Mouse (Mus musculus) bone marrow, adult 2 months (tissue): ENCODE measurements around the gene Htr5a. TPM values are rescaled to one million over a fixed set of nuclear protein-coding genes. Genes with fewer than 3 reads are reported as not detected.

Experiments used
- H3K27ac ChIP-seq: fragments of 200-500 bp; 2 replicates; pipeline ENCODE4 v1.5.1; 2012; ENCODE audit warnings: low read depth, mild to moderate bottlenecking, control low read depth, inconsistent platforms, low read length; ENCODE audit not compliant: control insufficient read depth, poor library complexity, insufficient read depth
- H3K4me1 ChIP-seq: fragments of 200-500 bp; 2 replicates; pipeline ENCODE4 v1.6.1; 2011; ENCODE audit warnings: low read length; ENCODE audit not compliant: control insufficient read depth, insufficient read depth
- H3K4me3 ChIP-seq: fragments of 200-500 bp; replicated peaks from 2 replicates; pipeline ENCODE3; 2011; ENCODE audit warnings: mild to moderate bottlenecking, low read depth, low read length, control low read depth; ENCODE audit not compliant: control insufficient read depth
- CTCF ChIP-seq: fragments of 200-500 bp; IDR thresholded peaks from 2 replicates; pipeline ENCODE4 v1.5.1; 2011; ENCODE audit warnings: low read length, control low read depth; ENCODE audit not compliant: control insufficient read depth, insufficient read depth
- POLR2A ChIP-seq: fragments of 200-500 bp; IDR thresholded peaks from 2 replicates; pipeline ENCODE4 v1.6.1; 2011; ENCODE audit warnings: low read depth, mild to moderate bottlenecking, control low read depth, low read length, borderline replicate concordance; ENCODE audit not compliant: control insufficient read depth
- WGBS: fragments of 180-500 bp; shearing (Covaris S2); methylation state at CpG from one replicate; pipeline ENCODE4 v1.1.7; 2018; 5-methylcytosine and 5-hydroxymethylcytosine counted together
- polyA plus RNA-seq: library from polyadenylated mRNA; stranded (reverse); fragments of >200 nt; gene quantifications from 2 replicates; pipeline ENCODE4 v1.2.4, GENCODE M21; 2011; ENCODE audit warnings: low replicate concordance; ENCODE audit not compliant: missing spikeins, insufficient read depth, insufficient read length

Gene Htr5a
- polyA plus RNA-seq, 1 experiment: not detected

DNA sequence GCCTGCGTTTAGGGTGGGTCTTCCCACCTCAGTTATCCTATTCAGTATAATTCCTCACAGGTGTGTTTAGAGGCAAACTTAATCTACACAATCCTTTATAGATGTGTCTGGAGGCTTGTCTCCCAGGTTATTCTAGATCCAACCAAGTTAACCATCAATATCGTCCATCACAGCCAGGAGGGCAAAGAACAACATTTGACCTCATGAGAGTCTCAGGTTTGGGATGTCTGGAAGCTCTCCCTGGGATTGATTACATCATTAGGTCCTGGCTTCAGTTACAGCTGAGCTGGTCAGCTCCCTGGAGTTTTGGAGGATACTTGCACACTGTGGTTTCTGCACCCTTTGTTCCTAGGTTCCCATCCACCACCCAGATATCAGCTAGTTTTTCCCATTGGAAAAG is 6.9 kb upstream of the Htr5a start:
- 74% methylated on average over 2 of the region's 2 CpGs for WGBS
- no peak overlapping the region for H3K4me3 ChIP-seq
- no peak overlapping the region for H3K27ac ChIP-seq
- no peaks in the 10 kb centered on the region for H3K4me1 ChIP-seq
- no peak for TF ChIP-seq CTCF
- TF ChIP-seq POLR2A: no peak

- Histone ChIP-seq H3K4me1 (no peaks in the 10 kb centered on the region), H3K4me3 (no peak overlapping the region), H3K27ac (no peak overlapping the region)
- 50% methylated on average over 4 of the region's 4 CpGs for WGBS
- no peak for TF ChIP-seq CTCF
- no peak for TF ChIP-seq POLR2A
Observed at GRCm38 (mm10) chr5:27838061-27838460, 3.9 kb upstream of the Htr5a start.

GRCm38 (mm10) chr5:27842671-27843320 is 847 bp downstream of the Htr5a start:
- Histone ChIP-seq H3K4me3 (no peak overlapping the region), H3K4me1 (no peaks in the 10 kb centered on the region), H3K27ac (no peak overlapping the region)
- TF ChIP-seq CTCF (no peak), POLR2A (no peak)
- WGBS: 68% methylated on average over 28 of the region's 28 CpGs

- WGBS: 64% methylated on average over 5 of the region's 5 CpGs
- Histone ChIP-seq H3K4me3 (no peak overlapping the region), H3K27ac (no peak overlapping the region), H3K4me1 (no peaks in the 10 kb centered on the region; the same call in 1 of the 2 replicates)
- TF ChIP-seq POLR2A: no peak
- no peak for TF ChIP-seq CTCF
Observed at GRCm38 (mm10) chr5:27846979-27847378, 5.0 kb downstream of the Htr5a start.

DNA sequence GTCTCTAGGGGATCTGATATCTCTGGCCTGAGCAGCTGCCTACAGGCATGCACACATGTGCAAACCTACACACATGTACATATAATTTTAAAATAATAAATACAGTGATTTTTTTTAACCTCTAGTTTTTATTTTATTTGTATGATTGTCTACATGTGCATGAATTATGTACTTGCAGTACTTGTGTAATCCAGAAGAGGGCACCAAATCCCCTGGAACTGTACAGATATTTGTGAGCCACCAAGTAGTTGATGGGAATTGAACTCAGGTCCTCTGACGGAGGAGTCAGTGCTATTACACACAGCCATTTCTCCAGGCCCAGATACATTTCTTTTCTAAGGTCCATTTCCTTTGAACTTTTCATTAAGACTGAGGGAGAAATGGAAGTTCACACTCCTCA is 12.3 kb downstream of the Htr5a start:
- H3K4me3 ChIP-seq: no peak overlapping the region
- no peaks in the 10 kb centered on the region; the same call in 1 of the 2 replicates for H3K4me1 ChIP-seq
- no peak overlapping the region for H3K27ac ChIP-seq
- TF ChIP-seq POLR2A (no peak), CTCF (no peak)
- WGBS: 62% methylated on average over 1 of the region's 1 CpGs

GRCm38 (mm10) chr5:27855726-27856125 is 13.8 kb downstream of the Htr5a start:
- no peak overlapping the region for H3K27ac ChIP-seq
- WGBS: 64% methylated on average over 2 of the region's 2 CpGs
- H3K4me3 ChIP-seq: no peak overlapping the region
- H3K4me1 ChIP-seq: no peaks in the 10 kb centered on the region
- TF ChIP-seq CTCF: no peak
- TF ChIP-seq POLR2A: no peak

DNA sequence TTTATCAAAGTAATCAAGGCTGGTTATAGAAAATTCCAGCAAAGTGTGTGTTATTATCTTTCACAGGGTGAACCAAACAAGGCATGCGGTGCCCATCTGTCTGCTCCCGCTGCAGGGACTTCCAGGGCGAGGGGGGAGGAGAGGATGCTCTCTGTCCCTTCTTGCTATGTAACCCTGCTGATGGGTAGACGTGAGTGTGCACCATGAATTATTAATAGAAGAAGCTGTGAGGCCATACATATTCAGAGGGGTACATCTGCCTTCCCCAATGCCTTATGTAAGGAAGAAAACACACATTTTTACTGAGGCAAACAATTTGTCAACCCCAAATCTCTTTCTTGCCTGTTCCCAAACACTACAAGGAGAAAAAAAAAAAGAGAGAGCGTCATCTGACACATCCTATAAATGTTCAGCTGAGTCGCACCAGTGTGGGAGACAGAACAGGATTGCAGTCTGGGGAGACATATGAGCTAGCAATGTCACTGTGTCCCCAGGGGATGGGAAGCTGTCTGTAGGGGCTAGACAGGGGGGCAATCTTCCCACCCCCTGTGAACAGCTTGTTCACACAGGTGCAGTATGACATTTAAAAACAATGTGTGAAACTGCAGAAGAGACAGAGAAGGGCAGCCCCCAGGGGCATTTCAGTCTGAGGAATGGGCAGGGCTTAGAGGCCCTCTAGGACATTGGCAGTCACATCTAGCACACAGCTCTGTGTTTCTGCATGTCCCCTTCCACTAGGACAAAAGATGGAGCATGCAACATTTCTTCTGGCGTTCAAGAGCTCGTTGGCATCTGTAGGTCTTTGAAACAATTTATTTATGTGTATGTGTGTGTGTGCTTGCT is 31.5 kb downstream of the Htr5a start:
- no peak for TF ChIP-seq CTCF
- TF ChIP-seq POLR2A: no peak
- no peaks in the 10 kb centered on the region for H3K4me1 ChIP-seq
- no peak overlapping the region for H3K27ac ChIP-seq
- 71% methylated on average over 8 of the region's 8 CpGs for WGBS
- no peak overlapping the region for H3K4me3 ChIP-seq

DNA sequence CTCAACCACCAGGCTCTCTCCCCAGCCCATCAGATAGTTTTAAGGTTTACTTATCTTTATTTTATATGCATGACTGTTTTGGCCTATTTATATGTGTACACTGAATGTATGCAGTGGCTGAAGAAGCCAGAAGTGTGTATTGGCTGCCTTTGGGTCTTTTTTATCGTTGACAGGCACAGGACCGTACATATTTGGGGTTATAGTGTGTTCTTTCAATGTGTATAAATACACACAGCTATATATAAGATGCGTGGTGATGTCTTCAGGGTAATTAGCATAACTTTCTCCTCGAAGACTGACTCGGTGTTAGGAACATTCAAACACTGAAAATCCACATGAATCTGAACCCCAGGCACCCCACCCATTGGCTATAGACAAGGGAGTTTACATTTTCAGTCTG is 32.3 kb downstream of the Htr5a start:
- no peak for TF ChIP-seq POLR2A
- no peak for TF ChIP-seq CTCF
- WGBS: 77% methylated on average over 5 of the region's 5 CpGs
- Histone ChIP-seq H3K4me3 (no peak overlapping the region), H3K4me1 (no peaks in the 10 kb centered on the region), H3K27ac (no peak overlapping the region)
